Mouse (Mus musculus) CD4-positive helper T cell, adult 2 months (primary cell): ENCODE results near the gene Olfr792.

Experiments used
- DNase-seq: peaks from one replicate; pipeline ENCODE4 v3.0.0-alpha.2; 2012; ENCODE audit warnings: low read depth, missing footprints, low spot score

Gene Olfr792

DNA sequence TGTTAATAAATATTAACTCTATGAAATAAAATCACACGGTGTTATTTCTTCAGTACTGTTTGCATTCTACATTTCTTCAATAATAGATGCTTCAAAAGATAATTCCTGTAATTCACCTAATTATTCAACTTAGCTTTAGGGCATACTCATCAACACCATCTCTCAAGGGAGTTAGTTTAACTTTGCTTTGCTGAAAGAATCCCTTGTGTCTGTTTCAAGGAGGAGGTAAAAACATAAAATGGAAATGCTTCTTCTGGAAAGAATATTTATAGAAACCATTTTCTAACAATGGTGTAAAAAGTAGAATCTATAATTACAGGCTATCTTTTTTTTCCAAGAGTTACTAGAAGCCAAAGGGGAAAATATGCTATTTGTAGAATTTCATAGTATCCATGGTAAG lies at the start of gene Olfr792:
Gene Olfr792, plus strand, starts transcription at position 301 of the 400 bp plus-strand sequence.
- DNase-seq: no peak

DNA sequence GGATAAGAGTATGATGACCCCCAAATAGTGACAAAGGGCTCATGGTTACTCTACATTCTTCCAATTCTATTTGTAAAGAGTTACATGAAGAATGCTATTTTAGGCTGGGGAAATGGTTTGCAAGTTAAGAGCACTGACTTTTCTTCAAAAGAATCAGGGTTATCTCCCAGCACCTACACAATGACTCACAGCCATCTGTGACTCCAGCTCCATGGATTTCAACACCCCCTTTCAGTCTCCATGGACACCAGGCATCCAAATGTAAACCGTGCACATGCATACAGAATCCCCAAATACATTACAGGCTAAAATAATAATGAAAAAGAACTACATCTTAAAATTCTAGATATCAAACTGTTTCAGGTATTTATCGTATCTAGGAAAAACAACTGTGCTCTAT lies 48.9 kb upstream of the Olfr792 start:
- DNase-seq: no peak

DNA sequence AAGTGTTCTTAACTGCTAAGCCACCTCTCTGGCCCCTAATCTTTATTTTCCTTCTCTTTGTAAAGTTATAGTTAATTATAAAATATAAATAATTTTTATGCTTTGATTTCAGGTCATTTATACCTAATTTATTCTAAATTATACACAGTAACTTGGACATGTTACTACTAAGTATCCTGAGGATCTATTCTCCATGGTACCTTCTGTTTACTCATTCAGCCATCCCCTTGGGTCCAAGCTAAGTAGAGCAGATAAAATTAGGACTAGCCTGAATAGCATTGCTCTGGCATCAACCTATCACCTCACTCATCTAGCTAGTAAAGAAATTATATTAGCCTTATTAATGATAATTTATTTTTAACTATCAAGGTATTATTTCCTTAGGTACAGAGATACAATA lies 40.8 kb upstream of the Olfr792 start, which contains the start of gene Olfr790:
Gene Olfr790, plus strand, starts transcription at position 301 of the 400 bp plus-strand sequence.
- DNase-seq: no peak

DNA sequence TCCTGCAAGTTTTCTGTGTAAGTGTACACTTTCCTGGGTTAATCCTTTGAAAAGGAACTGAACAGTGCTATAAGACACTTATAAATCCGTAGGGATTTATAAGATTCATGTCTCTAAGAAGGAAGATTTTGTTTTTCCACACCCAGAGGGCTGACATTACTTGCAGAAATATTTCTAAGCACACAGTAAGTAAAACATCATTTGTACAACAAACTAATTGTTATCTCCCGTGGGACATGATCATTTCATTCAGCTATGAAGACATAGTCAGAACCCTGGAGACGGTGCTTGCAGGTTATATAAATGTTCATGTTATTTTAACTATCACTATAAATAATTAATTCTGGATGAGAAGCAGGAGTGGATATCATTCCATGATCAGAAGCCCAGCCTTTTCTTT lies 17.5 kb upstream of the Olfr792 start, which contains the start of gene Olfr791:
Gene Olfr791, plus strand, starts transcription at position 301 of the 400 bp plus-strand sequence.
- DNase-seq: no peak

DNA sequence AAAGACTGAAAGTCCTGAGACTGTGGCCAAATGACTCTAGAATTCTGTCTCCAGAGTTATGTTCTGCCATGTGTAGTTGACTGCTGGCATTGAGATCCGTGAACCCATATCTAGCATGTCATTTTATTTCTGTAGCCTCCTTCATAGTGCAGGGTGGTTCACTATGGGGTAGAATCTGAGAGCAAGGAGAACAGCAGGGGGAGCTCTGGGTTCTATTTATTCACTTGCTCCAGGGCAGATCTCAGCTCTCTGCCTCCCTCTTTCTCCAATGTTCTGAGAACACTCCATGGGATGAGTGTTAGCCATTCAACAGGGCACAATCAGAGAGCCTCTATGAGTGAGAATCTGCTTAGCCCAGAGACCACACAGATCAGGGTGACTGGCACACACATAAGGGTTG lies 10.4 kb downstream of the Olfr792 start:
- DNase-seq: no peak

DNA sequence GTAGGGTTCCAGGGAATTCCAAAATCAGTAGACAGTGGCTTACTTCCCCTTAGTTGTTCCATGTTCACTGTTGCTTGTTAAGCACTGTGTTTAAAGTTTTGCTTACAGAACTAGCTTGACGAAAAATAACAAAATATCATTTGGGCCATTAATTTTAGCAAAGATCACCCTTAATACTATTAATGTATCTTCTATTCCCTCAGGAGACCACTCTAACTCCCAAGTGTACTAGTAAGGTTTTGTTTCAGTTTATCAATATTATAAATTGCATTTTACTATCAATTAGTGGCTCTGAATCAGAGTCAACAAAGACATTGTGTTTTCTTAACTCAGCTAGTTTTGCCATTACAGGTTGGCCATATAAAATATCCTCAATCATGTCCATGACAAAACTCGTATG lies 28.4 kb downstream of the Olfr792 start, which contains the start of gene Olfr794:
Gene Olfr794, plus strand, starts transcription at position 301 of the 400 bp plus-strand sequence.
- no peak for DNase-seq

DNA sequence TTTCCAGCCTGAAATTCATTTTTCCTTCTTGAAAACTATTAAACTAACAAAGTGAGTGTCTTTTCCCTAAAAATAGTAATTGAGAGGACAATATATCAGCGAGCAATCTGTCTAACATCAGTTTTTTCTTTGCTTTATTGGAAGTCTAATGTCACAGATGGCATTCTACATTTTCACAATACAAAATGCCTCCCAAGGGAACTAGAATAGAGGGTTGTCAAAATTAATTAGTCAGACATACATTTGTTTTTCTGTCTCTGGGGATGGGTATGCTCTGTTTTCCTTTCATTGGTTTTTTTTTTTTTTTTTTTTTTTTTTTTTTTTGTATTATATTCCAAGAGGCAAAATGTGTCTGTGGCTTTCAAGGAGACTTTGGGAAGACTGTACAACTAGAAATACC lies 38.1 kb downstream of the Olfr792 start:
- DNase-seq: no peak
